Mouse (Mus musculus) bone marrow, adult 2 months (tissue): Measurements from ENCODE around the gene Dclk2.

Experiments used
- CTCF ChIP-seq: fragments of 200-500 bp; IDR thresholded peaks from 2 replicates; pipeline ENCODE4 v1.5.1; 2011; ENCODE audit warnings: low read length, control low read depth; ENCODE audit not compliant: control insufficient read depth, insufficient read depth
- POLR2A ChIP-seq: fragments of 200-500 bp; IDR thresholded peaks from 2 replicates; pipeline ENCODE4 v1.6.1; 2011; ENCODE audit warnings: low read depth, mild to moderate bottlenecking, control low read depth, low read length, borderline replicate concordance; ENCODE audit not compliant: control insufficient read depth

GRCm38 (mm10) chr3:86858699-86859098 lies 62.0 kb downstream of the Dclk2 start:
- TF ChIP-seq CTCF: no peak
- no peak for TF ChIP-seq POLR2A
